Mouse (Mus musculus) ES-E14 (cell line): ENCODE data around the gene Brd9.

Experiments used
- CHD2 ChIP-seq: IDR thresholded peaks from 2 replicates; pipeline ENCODE4 v1.6.1; 2014; ENCODE audit warnings: mild to moderate bottlenecking, low read depth, low read length, inconsistent platforms
- ZNF384 ChIP-seq: IDR thresholded peaks from 2 replicates; pipeline ENCODE4 v1.6.1; 2012; ENCODE audit warnings: low read depth, low read length, inconsistent platforms

DNA sequence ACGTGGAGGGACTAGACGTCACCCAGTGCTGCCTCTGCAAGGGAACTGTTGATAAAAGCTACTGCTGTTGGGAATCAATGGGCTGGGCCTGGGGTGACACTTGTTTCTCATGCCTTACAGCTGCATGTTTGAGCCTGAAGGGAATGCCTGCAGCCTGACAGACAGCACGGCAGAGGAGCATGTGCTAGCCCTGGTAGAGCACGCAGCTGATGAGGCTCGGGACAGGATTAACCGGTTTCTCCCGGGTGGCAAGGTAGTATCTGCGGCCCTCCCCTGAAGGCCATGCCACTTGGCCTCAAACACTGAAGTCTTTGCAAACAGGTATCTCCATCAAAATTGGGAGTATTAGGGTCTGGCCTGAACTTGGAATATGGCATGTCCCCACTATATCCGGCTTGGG lies 7.0 kb downstream of the Brd9 start:
- TF ChIP-seq CHD2 (no peak), ZNF384 (no peak)
